Mouse (Mus musculus): ENCODE data around the gene Tmprss3. TPM values are rescaled to one million over a fixed set of nuclear protein-coding genes. Genes with fewer than 3 reads are reported as not detected.

Tmprss3 gene
- total RNA-seq, 2 experiments from 2014 or later: 0.09 TPM; not detected in 1

DNA sequence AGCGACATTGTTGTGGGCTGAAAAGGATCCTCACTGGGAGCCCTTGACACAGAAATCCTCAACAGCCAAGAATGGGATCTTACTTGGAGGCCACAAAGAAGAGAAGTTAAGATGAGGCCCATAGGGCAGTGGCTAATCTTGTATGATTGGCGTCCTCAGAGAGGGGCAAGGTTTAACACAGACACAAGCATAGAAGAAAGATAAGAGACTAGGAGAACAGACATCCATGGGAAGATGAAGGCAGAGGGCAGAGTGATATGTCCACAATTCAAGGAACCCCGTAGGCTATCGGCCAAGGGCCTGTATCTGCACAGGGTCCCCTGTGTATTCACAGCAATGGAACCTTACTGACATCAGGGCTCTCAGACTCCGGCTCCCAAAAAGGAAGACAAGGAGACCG, 3.6 kb downstream of the Tmprss3 start:
- DNase-seq: no peak

DNA sequence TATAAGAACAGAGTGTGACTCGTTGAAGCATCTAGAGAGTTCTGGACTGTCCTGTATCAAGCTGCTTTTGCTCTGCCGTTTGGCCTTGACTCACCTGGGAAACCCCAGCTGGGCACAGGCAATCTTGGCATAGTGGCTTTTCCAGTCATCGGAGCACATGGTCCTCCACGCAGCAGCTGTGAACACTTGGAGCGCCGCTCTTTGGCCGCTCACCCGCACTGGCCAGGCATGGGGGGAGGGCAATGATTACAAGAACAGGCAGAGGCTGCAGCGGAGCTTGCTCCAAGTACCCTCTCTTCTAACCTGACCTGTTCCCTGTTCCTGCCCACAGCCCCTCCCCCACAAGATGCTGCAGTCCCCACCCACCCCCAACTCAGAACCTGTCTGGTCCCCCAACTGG, 5.4 kb downstream of the Tmprss3 start:
- no peak for DNase-seq

DNA sequence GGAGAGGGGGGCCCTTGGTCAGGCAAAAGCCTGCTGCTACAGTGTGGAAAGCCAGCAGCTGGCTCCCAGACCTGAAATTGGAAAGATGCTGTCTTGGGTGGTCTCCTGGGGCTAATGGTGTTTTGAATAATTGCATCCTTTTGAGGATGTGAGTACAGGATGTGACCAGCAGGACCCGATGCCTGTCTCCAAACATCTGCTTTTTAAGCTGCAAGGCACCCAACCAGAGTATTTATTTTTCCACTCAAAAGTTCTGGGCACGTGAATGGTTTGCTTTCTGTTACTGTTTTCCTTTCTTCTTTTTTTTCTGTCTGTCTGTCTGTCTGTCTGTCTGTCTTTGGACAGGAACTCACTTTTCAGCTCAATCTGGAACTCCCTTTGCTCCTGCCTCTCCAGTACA, 6.1 kb downstream of the Tmprss3 start:
- DNase-seq: no peak

DNA sequence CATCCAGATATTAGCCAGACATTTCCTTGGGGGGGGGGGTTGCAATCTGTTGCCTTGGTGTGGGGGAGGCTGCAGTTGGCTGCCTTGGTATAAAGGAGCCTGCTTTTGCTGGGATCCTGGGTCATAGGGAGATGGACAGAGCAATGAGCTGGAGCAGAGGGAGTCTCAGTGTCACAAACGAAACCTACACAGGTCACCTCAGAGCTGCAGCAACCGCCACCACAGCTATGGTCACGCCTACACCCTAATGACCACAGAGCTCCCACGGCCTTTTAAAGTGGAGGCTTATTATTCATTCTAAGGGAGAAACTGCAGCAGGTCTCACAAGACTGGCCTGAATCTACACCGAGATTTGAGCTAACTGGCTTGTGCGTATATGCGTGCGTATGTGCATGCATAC, 7.0 kb downstream of the Tmprss3 start:
- DNase-seq: no peak

DNA sequence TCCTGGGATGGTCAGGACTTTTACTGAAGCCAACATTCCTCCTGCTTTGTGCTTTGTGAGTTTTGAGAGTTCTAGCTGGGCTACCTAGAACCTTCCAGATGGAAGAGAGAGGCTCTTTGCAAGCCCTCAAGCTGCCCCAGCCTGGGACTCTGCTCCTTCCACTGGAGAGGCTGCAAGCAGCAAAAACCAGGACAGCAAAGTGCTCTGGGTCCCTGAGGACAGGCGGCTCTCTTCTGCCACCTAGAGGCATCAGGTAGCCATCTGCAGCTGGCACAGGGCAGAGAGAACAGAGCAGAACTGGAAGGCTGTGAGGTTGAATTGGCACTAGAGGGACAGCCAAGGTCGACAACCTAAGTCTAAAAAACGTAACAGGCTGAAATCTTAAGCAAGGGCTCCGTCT, 11.4 kb downstream of the Tmprss3 start:
- peak; percentile 79 for DNase-seq

DNA sequence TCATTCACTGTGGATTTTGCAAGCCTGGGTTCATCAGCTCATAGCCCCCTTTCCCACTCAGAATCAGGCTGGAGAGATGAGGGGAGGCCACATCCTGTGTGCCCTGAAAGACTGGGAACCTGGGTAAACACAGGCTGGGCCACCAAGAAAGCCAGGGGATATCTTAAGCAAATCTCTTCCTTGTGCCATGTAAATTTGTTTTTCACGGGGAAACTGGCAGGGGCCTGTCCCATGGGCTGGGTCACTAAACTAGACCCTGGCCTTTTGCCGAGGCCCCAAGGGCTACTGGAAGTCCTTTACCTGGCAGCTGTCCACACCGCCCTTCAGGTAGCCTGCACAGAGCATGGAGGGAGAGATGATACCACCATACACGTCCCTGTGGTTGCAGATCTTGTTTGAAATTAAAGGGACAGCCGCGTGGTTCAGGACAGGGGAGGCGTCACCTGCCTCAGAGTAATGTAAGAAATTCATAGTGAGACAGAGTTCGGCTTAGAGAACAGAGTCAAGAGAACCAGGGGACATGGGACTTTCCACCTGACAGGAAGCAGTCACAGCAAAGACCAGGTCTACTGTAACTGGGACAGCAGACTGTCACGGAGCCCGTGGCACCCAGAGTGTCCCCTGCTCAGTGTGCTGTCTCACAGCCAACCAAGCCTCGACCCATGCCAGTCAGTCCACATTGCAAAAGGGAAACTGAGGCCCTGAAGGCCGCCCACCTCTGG, 14.3 kb downstream of the Tmprss3 start:
- DNase-seq: no peak

DNA sequence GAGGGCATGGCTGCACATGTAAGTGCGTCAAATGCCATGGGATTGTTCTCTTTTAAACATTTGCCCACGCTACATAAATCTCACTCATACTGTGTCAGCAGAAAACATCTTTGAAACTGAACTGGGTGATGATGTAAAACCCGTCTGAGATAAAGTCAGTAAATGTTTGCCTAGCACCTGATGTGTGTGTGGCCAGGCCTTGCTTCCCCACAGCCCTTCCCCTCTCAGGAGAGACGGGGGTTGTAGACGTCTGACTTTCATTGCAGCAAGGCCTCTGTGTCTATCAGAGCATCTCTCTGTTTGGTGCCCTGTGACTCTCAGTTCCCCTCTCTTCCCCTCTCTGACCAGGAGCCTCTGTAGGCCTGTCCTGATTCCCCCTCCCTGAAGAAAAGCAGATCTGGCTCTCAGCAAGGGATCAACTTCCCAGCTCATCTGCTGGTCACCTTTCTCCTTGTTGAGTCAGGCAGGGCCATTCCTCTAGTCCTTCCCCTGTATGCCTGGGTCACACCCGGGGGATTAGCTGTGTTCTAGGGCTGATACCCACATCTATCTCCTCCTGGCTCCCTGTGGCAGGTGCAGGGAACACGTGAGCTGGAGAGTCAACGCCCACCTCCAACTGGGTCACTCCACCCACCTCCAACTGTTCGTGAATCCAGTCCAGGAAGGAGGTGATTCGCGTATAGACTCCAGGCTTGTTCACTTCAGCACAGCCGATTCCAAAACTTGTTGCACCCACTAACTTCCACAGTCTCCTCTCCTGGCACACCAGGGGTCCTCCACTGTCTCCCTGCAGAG, 15.4 kb downstream of the Tmprss3 start:
- no peak for DNase-seq

DNA sequence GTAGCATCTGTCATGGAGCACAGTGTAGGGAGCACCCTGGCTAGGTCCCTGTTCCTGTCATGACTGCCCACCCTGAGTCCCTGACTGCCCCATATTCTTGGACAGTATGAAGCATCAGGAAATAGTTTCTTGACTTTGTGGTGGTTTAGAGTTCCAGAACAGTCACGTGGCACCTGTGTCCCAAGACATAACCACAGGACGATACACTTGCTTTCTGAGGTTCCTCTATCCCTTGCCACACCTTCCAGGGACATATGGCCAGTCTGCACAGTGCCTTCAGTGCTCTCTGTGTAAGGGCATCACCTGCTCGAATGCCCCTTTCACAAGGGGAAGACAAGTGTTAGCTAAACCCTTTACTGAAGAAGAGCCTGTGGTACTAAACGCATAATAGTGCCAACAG, 17.3 kb downstream of the Tmprss3 start:
- no peak for DNase-seq

DNA sequence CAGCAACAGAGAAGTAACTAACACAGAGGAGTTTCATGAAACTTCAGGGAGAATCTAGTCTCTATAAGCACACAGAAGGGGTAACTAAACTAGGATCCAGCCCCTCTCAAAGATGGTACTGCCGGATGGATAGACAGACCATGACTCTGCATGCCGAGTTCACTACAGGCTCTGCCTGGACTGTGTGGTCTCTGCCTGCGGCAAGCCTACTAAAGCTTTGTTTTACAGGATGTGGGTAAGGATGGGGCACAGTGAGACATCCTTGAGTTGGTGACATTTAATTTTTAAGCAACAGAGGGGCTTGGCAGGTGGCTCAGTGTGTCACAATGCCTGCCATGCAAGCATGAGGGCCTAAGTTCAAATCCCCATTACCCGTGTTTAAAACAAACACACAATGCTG, 22.5 kb downstream of the Tmprss3 start:
- no peak for DNase-seq

DNA sequence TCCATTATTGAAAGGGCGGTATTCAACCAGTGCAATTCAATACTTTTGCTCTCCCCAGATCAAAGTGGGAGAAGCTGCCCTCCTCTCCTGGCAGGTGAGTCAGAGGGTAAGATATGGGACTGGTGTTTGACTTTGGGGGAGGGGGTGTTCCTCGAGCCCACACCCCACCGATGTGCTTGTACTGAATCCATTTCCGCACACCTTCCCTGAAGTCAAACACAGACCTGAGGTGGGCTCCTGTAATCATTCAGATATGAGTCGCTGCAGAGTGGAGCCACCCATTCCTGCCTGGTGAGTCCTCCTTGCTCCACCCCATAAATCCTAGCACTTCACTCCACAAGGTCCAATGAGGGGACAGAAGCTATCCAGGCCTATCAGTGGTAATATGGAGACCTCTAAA, 29.0 kb downstream of the Tmprss3 start:
- no peak for DNase-seq

DNA sequence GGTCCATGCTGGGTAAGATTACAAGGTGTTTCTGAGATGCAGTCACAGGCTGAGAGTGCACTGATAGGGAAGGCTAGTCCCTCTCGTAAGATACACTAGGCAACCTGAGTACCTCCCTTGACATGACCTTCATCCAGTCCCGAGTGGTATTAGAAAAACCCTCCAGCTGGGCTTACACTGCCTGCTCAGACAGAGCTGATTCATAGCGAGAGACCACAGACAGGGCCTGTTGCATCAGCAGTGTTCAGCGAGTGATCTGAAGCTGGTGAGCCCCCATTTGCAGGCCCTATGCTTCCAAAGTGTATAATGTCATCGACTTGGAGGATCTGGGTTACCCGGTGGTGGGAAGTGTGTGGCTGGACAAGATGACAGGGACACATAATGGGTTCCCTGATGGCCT, 33.6 kb downstream of the Tmprss3 start, which contains the start of gene Tff1:
TSS of gene Tff1 (minus strand) at position 151 of the 400 bp plus-strand sequence.
- DNase-seq: no peak

DNA sequence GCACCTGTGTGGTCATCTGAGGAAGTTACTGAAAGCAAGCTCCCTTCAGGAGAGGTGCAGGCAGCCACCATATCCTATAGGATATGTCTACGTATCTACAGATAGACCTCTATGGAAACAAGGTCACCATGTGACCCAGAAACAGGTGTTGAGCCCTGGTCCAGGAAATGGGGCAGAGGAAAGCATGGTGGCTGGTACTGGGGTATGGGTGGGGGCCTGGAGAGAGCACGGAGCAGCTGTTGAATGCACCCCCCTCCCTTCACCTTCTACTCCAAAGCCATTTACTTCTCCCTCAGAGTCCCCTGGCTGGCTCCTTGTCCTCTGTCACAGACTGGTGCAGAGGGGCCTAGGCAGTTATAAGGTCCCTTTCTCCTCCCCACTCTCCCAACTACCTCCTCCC, 35.0 kb downstream of the Tmprss3 start:
- no peak for DNase-seq

DNA sequence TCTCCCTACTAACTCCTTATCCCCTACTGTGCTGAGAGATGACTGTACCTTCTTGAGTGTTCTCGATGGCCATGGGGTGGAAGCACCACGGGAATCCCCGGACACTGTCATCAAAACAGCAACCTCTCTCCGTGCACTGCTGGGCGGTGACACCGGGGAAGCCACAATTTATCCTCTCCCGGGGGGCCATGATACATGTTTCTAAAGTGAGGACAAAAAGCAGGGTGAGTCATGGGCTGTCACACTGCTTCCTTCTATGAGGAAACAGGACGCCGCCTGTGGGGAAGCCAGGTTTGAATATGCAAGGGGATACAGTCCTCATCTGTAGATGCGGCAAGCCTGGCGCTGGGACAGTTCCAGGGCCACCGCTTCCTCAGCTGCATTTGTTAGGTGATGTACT, 36.2 kb downstream of the Tmprss3 start:
- DNase-seq: no peak

DNA sequence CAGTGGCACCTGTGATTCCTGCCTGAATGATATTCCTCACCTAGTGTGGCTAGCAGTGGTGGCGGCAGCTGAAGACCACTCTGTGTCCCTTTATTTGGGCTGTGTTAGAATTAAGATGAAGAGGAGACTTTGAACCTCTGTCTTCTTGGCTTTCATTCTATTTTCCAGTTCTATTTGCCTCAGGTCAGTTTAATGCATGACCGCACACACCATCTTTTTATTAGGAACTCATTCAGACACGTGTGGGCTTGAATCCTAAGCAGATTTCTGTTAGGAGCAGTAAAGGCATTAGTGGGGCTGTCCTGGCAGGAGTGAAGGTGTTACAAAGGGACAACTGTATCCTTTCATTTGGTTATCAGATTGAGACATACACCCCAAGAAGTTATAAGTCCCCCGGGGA, 38.5 kb downstream of the Tmprss3 start:
- no peak for DNase-seq

DNA sequence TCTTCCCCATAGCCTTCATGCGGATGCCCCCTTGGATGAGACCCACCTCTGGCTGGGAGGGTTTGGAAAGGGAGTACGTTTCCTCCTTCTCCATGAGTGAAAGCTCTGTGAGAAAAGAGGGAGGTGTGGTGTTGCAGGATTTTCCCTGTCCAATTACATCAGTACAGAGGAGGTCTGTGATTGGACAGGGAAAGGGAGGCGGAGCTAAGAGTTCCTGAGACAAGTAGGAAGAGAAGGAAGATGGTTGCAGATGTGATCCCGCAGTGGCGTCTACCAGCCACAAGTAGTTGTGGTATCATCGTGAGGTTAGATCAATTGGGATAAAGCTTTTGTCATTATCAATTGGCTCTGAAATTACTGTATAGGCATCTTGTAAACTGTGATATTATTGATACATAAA, 40.9 kb downstream of the Tmprss3 start:
- no peak for DNase-seq

DNA sequence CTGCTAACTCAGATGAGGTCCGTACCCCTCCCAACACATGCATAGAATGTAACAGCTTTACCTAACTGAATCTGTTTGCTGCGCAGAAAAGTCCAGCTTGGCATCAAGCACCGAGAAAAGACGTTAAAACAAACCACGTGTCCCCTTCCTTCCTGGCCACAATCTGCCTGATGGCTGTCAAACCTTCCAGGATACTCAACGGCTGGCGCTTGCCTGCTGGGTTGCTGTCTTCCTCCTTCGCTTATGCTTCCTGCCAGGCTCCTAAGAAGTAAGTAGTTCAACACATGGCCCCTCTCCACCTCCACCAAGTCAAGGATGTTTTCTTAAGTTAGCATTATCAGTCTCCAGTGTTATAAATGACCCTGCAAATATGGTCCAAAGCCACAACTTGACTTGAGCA, 45.0 kb downstream of the Tmprss3 start:
- DNase-seq: no peak

DNA sequence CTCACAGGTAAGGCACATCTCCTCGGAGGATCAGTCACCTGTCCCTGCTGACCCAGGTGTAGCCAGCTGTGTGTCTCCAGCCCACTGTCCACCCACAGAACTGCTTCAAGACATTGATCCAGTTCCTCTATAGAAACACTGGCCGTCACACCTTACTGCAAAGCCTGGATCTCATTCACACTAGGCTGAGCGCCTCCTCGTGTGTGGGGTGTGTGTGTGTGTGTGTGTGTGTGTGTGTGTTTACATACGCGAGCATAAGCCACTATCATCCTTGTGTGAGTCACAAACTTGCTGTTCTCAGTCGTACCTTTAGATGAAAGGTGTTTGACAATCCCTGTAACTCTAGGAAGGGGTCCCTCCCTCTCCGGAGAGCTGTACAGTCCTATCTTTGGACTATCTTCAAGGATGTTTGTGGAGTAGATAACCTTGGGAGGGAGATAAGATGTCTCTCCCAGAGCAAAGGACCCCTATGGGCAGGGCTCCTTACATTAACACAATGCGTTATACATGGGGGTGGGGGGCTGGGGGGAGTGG, 45.7 kb downstream of the Tmprss3 start:
- no peak for DNase-seq

DNA sequence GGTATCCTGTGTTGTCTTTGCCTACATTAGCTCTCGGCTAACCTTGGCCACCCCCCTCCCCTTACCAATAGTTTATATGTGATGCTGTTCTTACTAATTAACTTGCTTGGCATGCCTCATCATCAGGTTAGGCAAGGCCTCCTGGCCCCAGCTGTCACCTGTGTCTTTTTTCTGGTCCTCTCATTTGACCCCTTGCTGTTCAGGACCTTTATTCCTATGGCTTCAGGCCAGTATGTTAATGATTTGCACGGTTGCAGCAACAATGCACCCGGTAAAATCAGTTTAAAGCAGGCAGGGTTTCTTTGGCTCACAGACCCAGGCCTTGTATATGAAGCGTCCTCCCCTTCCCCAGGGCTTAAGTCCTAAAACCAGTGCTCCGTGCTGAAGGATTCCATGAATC, 46.3 kb downstream of the Tmprss3 start:
- DNase-seq: no peak

DNA sequence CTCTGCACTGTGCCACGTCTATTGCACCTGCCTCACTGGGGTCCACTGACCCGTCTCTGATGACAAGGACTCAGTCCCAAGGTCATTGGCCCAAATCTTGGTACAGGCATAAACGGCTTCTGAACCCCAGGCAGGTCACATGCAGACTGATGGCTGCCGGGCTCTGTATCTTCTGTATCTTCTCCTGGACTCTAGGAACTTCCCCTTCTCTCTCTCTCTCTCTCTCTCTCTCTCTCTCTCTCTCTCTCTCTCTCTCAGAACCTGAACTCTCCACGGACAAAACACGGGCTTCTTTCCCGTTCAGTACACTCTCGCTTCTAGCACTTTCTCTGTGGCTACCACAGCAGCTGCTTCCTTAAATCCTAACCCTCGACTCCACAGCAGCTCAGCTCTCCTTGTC, 52.8 kb downstream of the Tmprss3 start:
- DNase-seq: no peak

DNA sequence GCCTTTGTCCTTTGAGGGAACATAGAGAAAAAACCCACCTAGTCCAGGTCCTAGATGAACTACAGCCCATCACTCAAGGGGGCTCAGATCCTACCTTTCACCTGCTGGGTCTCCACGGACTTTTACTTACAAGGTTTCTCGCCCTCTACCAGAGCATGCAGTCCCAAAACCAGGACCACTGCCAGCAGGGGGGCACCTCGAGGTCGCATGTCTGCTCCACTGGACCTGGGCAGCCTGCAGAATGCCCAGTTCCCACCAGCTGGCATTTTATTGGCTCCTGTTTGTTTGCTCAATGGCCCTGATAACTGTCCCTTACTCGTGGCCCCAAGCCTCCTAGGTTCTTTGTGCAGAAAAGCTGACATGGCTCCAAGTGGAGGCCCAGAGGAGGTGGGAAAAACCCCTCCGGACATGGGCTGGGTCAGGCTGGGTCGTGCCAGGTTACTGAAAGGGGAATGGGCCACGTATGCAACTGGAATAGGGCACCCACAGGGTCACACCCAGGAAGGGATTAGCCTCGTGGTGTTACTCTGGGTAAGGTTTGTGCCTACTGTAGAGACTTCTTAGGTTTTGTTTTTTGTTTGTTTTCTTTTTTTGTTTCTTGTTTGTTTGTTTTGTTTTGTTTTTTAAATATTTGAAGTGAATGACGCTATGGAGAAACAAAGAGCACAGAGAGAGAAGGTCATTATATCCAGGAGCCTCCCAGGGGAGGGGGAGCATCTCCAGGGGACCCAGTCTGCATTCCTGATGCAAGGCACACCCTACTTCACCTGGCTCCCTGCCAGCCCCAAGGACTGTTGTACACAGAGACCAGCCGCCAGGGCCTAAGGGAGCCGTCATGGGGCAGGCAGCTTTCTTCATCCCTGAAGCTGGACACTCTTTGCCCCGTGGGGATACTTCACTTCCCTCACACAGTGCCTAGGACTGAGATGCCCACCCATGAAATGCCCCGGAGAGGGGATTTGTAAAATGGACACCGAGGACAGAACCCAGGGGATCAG, 54.4 kb downstream of the Tmprss3 start, which contains the start of gene Tff2:
TSS of gene Tff2 (minus strand) at position 243 of the 998 bp plus-strand sequence.
- peak; percentile 32 for DNase-seq

DNA sequence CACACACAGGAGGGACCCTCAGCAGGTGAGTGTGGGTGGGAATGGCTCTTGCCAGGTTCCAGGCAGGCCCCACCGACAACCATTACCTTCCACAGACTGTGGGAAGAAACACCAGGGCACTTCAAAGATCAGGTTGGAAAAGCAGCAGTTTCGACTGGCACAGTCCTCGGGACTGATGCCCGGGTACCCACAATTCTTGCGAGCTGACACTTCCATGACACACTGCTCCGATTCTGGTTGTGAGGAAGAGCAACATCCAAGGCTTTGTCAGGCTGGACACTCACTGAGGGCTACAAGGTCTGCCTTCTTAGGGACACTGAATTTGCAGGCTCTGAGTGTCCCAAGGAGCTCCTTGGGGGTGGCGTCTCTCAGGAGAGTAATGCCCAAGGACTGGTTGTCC, 56.7 kb downstream of the Tmprss3 start:
- peak; percentile 38 for DNase-seq

DNA sequence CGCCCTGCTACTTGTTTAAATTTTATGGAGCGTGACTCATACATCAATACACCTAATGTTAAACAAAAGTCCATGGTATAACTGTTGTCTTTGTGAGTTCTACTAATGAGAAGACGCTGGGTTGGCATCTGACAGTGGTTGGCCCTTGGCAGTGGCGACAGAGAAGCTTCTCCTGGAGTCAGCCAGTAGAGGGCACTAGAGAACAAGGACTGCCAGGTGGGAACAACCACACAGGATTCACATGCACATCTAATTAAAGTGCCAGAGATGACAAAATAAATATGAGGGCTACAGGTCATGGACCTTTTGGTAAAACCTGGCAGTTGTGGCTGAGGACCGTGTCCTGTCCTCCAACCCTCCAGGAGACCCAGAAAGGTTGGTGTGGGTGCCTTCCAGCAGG, 60.4 kb downstream of the Tmprss3 start:
- peak; percentile 77 for DNase-seq
